Mouse (Mus musculus): Measurements from ENCODE around the gene Zfp62. TPM values are rescaled to one million over a fixed set of nuclear protein-coding genes. Genes with fewer than 3 reads are reported as not detected.

The Zfp62 gene
- polyA plus RNA-seq, 1 experiment from 2014 or later: 42.8 TPM

DNA sequence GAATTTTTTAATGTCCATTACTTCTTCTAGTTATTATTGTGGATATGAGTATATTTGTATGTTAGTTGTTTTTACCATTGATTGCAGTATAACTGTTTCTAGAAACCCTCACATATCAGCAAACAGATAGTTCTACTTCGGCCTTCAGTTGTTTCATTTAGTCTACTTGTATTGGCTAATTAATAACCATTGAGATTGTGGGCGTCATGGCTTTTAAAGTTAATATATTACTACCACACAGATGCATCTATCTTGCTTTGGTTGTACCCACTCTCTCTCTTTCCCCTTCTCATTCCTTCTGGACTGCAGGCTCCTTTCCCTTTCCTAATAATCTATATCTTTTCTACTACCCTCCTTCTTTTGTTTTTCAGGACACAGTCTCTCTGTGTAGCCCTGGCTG lies 56.2 kb downstream of the Zfp62 start:
- H3K27me3 ChIP-seq (ENCODE audit: insufficient read depth, low read length): no peaks in the 10 kb centered on the region
- H3K36me3 ChIP-seq (ENCODE audit: insufficient read depth): peaks cover 74% of the 10 kb centered on the region
- no peak for TF ChIP-seq CTCF (IDR thresholded peaks at IDR 0.05; ENCODE audit: low read depth)
- H3K4me3 ChIP-seq (ENCODE audit: low read depth, low read length): no peak overlapping the region
- 72% methylated on average over 2 of the region's 2 CpGs for WGBS
- DNase-seq (no peak), ATAC-seq (ENCODE audit: insufficient read depth) (no peak)
- H3K4me2 ChIP-seq: no peak overlapping the region
- no peak overlapping the region for H3K27ac ChIP-seq (ENCODE audit: low read depth)
- no peaks in the 10 kb centered on the region for H3K4me1 ChIP-seq (ENCODE audit: insufficient read depth)
- H3K9ac ChIP-seq: no peak overlapping the region
- H3K9me3 ChIP-seq (ENCODE audit: low read depth, low read length): no peaks in the 10 kb centered on the region

DNA sequence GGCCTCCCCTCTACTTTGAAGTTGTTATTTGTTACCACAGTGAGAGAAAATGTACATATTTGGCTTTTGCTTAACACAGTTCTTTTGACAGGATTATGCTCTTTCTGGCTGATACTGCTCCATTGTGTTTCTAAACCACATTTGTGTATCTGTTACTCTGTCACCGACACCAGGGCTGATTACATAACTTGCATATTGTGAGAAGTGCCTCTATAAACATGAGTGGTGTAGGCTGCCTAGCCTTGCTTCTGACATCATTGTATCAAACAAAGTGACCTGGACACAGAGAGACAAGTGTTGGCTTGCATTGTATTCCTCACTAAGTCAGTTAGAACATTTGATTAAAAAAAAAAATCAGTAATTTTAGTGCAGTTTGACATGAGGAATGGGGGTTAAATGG lies 56.7 kb downstream of the Zfp62 start:
- no peak for DNase-seq
- no peak overlapping the region for H3K27ac ChIP-seq (ENCODE audit: low read depth)
- H3K27me3 ChIP-seq (ENCODE audit: insufficient read depth, low read length): no peaks in the 10 kb centered on the region
- no peak overlapping the region for H3K4me3 ChIP-seq (ENCODE audit: low read depth, low read length)
- no peak for TF ChIP-seq CTCF (IDR thresholded peaks at IDR 0.05; ENCODE audit: low read depth)
- no peak for ATAC-seq (ENCODE audit: insufficient read depth)
- H3K9ac ChIP-seq: no peak overlapping the region
- WGBS: 53% methylated on average over 1 of the region's 1 CpGs
- H3K9me3 ChIP-seq (ENCODE audit: low read depth, low read length): no peaks in the 10 kb centered on the region
- H3K36me3 ChIP-seq (ENCODE audit: insufficient read depth): peaks cover 70% of the 10 kb centered on the region
- no peaks in the 10 kb centered on the region for H3K4me1 ChIP-seq (ENCODE audit: insufficient read depth)
- H3K4me2 ChIP-seq: no peak overlapping the region

GRCm38 (mm10) chr11:49260598-49261312 lies 57.7 kb downstream of the Zfp62 start:
- Histone ChIP-seq H3K9ac (no peak overlapping the region), H3K27ac (ENCODE audit: low read depth) (no peak overlapping the region), H3K4me2 (no peak overlapping the region), H3K36me3 (ENCODE audit: insufficient read depth) (peaks cover 61% of the 10 kb centered on the region), H3K4me1 (ENCODE audit: insufficient read depth) (no peaks in the 10 kb centered on the region), H3K27me3 (ENCODE audit: insufficient read depth, low read length) (no peaks in the 10 kb centered on the region), H3K4me3 (ENCODE audit: low read depth, low read length) (no peak overlapping the region), H3K9me3 (ENCODE audit: low read depth, low read length) (no peaks in the 10 kb centered on the region)
- ATAC-seq (ENCODE audit: insufficient read depth) (peak; percentile 8; the same call in 1 of the 2 replicates), DNase-seq (no peak)
- no peak for TF ChIP-seq CTCF (IDR thresholded peaks at IDR 0.05; ENCODE audit: low read depth)
- WGBS: 90% methylated on average over 21 of the region's 21 CpGs

DNA sequence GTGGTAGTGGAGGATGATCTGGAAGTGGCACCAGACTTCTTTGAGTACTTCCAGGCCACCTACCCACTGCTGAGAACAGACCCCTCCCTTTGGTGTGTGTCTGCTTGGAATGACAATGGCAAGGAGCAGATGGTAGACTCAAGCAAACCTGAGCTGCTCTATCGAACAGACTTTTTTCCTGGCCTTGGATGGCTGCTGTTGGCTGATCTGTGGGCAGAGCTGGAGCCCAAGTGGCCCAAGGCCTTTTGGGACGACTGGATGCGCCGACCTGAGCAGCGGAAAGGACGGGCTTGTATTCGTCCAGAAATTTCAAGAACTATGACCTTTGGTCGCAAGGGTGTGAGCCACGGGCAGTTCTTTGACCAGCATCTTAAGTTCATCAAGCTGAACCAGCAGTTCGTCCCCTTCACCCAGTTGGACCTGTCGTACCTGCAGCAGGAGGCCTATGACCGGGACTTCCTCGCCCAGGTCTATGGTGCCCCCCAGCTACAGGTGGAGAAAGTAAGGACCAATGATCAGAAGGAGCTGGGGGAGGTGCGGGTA lies 58.3 kb downstream of the Zfp62 start:
- ATAC-seq (ENCODE audit: insufficient read depth) (no peak), DNase-seq (no peak)
- peaks cover 56% of the 10 kb centered on the region for H3K36me3 ChIP-seq (ENCODE audit: insufficient read depth)

GRCm38 (mm10) chr11:49262286-49262685 lies 59.2 kb downstream of the Zfp62 start:
- no peak for DNase-seq
- Histone ChIP-seq H3K36me3 (ENCODE audit: insufficient read depth) (peaks cover 50% of the 10 kb centered on the region), H3K27me3 (ENCODE audit: insufficient read depth, low read length) (no peaks in the 10 kb centered on the region), H3K9ac (no peak overlapping the region), H3K27ac (ENCODE audit: low read depth) (no peak overlapping the region), H3K4me2 (no peak overlapping the region), H3K4me3 (ENCODE audit: low read depth, low read length) (no peak overlapping the region), H3K4me1 (ENCODE audit: insufficient read depth) (no peaks in the 10 kb centered on the region), H3K9me3 (ENCODE audit: low read depth, low read length) (no peaks in the 10 kb centered on the region)
- TF ChIP-seq CTCF (IDR thresholded peaks at IDR 0.05; ENCODE audit: low read depth): no peak
- no peak for ATAC-seq (ENCODE audit: insufficient read depth)
- 87% methylated on average over 5 of the region's 5 CpGs for WGBS

More for the DNA sequence above, 58.3 kb downstream of the Zfp62 start:
- no peak overlapping the region for H3K9ac ChIP-seq
- no peaks in the 10 kb centered on the region for H3K4me1 ChIP-seq (ENCODE audit: insufficient read depth)
- TF ChIP-seq CTCF (IDR thresholded peaks at IDR 0.05; ENCODE audit: low read depth): no peak
- H3K4me2 ChIP-seq: no peak overlapping the region
- H3K27ac ChIP-seq (ENCODE audit: low read depth): no peak overlapping the region
- H3K27me3 ChIP-seq (ENCODE audit: insufficient read depth, low read length): no peaks in the 10 kb centered on the region
- WGBS: 90% methylated on average over 14 of the region's 14 CpGs
- H3K9me3 ChIP-seq (ENCODE audit: low read depth, low read length): no peaks in the 10 kb centered on the region
- no peak overlapping the region for H3K4me3 ChIP-seq (ENCODE audit: low read depth, low read length)

DNA sequence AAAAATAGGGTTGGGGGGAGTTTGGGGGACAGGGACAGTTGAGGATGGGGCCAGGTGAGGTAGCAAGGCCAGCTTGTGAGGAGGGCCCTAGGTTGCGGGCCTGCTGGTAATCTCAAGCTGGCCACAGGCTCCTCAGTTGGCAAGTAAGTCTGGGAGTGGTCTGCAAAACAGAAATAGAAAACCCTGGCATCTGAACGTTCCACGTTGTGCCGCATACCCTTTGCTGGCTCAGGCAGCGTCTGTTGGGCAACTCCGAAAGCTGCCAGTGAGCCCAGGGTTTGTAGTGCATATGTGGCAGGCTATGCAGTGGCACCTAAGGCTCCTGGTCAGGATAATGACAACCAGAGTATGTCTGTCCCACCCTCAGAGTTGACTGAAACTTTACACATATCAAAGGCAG lies 60.1 kb downstream of the Zfp62 start:
- no peaks in the 10 kb centered on the region for H3K9me3 ChIP-seq (ENCODE audit: low read depth, low read length)
- no peak overlapping the region for H3K27ac ChIP-seq (ENCODE audit: low read depth)
- no peak overlapping the region for H3K9ac ChIP-seq
- 87% methylated on average over 6 of the region's 6 CpGs for WGBS
- no peak overlapping the region for H3K4me3 ChIP-seq (ENCODE audit: low read depth, low read length)
- H3K4me2 ChIP-seq: no peak overlapping the region
- DNase-seq (no peak), ATAC-seq (ENCODE audit: insufficient read depth) (no peak)
- no peak for TF ChIP-seq CTCF (IDR thresholded peaks at IDR 0.05; ENCODE audit: low read depth)
- no peaks in the 10 kb centered on the region for H3K4me1 ChIP-seq (ENCODE audit: insufficient read depth)
- peaks cover 50% of the 10 kb centered on the region for H3K36me3 ChIP-seq (ENCODE audit: insufficient read depth)
- no peaks in the 10 kb centered on the region for H3K27me3 ChIP-seq (ENCODE audit: insufficient read depth, low read length)

GRCm38 (mm10) chr11:49264081-49264480 lies 61.0 kb downstream of the Zfp62 start:
- no peak for TF ChIP-seq CTCF (IDR thresholded peaks at IDR 0.05; ENCODE audit: low read depth)
- H3K4me3 ChIP-seq (ENCODE audit: low read depth, low read length): no peak overlapping the region
- no peak overlapping the region for H3K27ac ChIP-seq (ENCODE audit: low read depth)
- H3K27me3 ChIP-seq (ENCODE audit: insufficient read depth, low read length): no peaks in the 10 kb centered on the region
- H3K9ac ChIP-seq: no peak overlapping the region
- 82% methylated on average over 7 of the region's 7 CpGs for WGBS
- H3K4me2 ChIP-seq: no peak overlapping the region
- ATAC-seq (ENCODE audit: insufficient read depth) (no peak), DNase-seq (no peak)
- H3K36me3 ChIP-seq (ENCODE audit: insufficient read depth): peaks cover 46% of the 10 kb centered on the region
- H3K9me3 ChIP-seq (ENCODE audit: low read depth, low read length): no peaks in the 10 kb centered on the region
- H3K4me1 ChIP-seq (ENCODE audit: insufficient read depth): no peaks in the 10 kb centered on the region

All from lung, embryonic 14.5 days (tissue).